Mouse (Mus musculus) lung, embryonic 16.5 days (tissue): ENCODE data around the gene Tifa. TPM values are rescaled to one million over a fixed set of nuclear protein-coding genes. Genes with fewer than 3 reads are reported as not detected.

ENCODE experiments used
- ATAC-seq: fragments of 200-750 bp; cut with Nextera tagmentation; 2 replicates; pipeline ENCODE4 v1.8.0; 2017; ENCODE audit warnings: low read depth, mild to moderate bottlenecking, moderate library complexity
- H3K27ac ChIP-seq: fragments of 300-500 bp; sonication (generic); 2 replicates; pipeline ENCODE4 v1.5.1; 2014; ENCODE audit warnings: mild to moderate bottlenecking, control low read depth, low read length
- H3K27me3 ChIP-seq: fragments of 300-500 bp; sonication (generic); 2 replicates; pipeline ENCODE4 v1.6.1; 2014; ENCODE audit warnings: low read depth, low read length, mixed read lengths; ENCODE audit not compliant: control insufficient read depth, insufficient read depth
- H3K36me3 ChIP-seq: fragments of 300-500 bp; sonication (generic); 2 replicates; pipeline ENCODE4 v1.6.1; 2014; ENCODE audit warnings: low read length; ENCODE audit not compliant: control insufficient read depth, insufficient read depth
- H3K4me1 ChIP-seq: fragments of 300-500 bp; sonication (generic); replicated peaks from 2 replicates; pipeline ENCODE4 v1.6.1; 2014; ENCODE audit warnings: low read length, mixed read lengths; ENCODE audit not compliant: control insufficient read depth, insufficient read depth
- H3K4me2 ChIP-seq: fragments of 300-500 bp; sonication (generic); 2 replicates; pipeline ENCODE4 v1.6.1; 2014; ENCODE audit warnings: low read depth, low read length, control low read depth
- H3K4me3 ChIP-seq: fragments of 300-500 bp; sonication (generic); 2 replicates; pipeline ENCODE4 v1.5.1; 2014; ENCODE audit warnings: mild to moderate bottlenecking, low read length, control low read depth
- H3K9ac ChIP-seq: fragments of 300-500 bp; sonication (generic); 2 replicates; pipeline ENCODE4 v1.6.1; 2014; ENCODE audit warnings: low read length, control low read depth
- H3K9me3 ChIP-seq: fragments of 300-500 bp; sonication (generic); 2 replicates; pipeline ENCODE4 v1.6.1; 2016; ENCODE audit warnings: low read length; ENCODE audit not compliant: control insufficient read depth
- WGBS: fragments of 180-500 bp; shearing (Covaris S2); extraction: QIAGEN DNeasy Blood & Tissue Kit; methylation state at CpG from one replicate; pipeline ENCODE4 v1.1.7; 2014; 5-methylcytosine and 5-hydroxymethylcytosine counted together
- polyA plus RNA-seq: library from polyadenylated mRNA; unstranded; fragments of >200 nt; fragmentation: Nextera tagmentation; extraction: Ambion mirVana; gene quantifications from 2 replicates; pipeline ENCODE4 v1.2.1, GENCODE M21; 2015

Gene Tifa
- polyA plus RNA-seq, 1 experiment from 2014 or later: 6.3 TPM

DNA sequence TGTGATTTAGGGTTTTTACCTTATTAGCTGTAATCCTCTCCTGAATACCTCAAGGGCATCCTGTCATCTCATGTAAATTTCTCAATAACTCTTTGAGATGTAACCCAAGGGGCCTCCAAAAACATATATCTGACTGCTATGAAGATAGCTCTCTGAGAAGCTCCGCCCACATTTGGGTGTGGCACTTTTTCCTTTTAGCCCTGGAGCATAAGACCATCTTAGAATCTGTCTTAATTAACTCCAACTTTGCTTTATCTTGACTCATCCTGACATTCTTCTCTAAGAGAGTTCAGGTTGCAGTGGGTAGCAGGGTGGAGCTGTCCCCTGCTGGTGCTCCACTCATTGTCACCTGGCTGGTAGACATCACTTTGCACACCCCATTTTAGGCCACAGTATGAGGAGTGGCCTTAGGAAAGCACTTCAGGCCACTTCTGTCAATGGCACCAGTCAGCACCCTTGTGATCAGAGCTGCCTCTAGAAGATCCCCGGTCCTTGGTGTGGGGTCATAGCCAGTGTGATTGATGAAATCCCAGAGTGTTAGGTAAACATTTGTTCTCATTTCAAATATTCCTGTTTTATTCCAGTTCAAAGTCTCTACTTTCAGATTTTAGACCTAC lies 53.8 kb downstream of the Tifa start:
- 0 out of 2 replicates have a peak overlapping the region, but pooled peaks have one; percentile 3 for H3K4me2 ChIP-seq
- no peak overlapping the region for H3K4me3 ChIP-seq
- H3K9me3 ChIP-seq: 0 out of 2 replicates have a peak, but pooled peaks cover 2% of the 10 kb centered on the region
- no peaks in the 10 kb centered on the region for H3K36me3 ChIP-seq
- 35% methylated on average over 2 of the region's 2 CpGs for WGBS
- peaks cover 6% of the 10 kb centered on the region; the same call in 1 of the 2 replicates for H3K4me1 ChIP-seq
- H3K9ac ChIP-seq: no peak overlapping the region
- peak; percentile 80 for ATAC-seq
- H3K27ac ChIP-seq: no peak overlapping the region
- no peaks in the 10 kb centered on the region for H3K27me3 ChIP-seq

GRCm38 (mm10) chr3:127843941-127844327 lies 54.3 kb downstream of the Tifa start:
- ATAC-seq: no peak

DNA sequence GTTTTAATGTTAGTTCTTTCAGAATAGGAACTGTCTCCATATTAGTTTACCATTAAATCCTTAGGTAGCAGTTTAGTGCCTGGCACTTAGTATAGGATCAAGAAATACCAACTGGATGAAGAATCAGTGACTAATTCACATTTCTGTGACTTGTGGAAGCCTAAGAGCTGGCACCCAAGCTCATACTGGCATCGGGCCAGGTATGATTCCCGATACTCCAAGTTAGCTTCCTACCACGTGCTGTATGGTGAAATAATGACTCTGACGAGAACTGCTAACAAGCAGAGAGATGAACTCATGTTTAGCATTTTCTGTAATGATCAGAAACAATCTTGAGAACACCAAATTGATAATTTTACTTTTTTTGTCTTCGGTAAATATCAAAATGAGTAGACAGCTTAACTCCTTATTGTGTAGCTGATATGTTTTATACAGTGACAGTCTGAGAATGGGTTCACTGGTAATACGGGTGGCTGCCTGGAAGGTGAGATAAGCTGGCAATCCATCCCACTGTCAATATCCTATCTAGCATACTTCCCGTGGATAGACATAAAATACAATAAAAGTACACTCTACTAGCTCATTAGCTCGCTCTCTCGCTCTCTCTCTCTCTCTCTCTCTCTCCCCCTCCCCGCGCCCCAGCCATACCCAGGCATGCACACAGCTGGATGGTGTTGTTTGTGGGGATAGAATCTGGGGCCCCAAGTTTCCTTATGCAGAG lies 58.6 kb downstream of the Tifa start:
- no peak overlapping the region for H3K9ac ChIP-seq
- no peak overlapping the region for H3K27ac ChIP-seq
- H3K4me3 ChIP-seq: no peak overlapping the region
- no peaks in the 10 kb centered on the region for H3K36me3 ChIP-seq
- ATAC-seq: no peak
- no peak overlapping the region for H3K4me2 ChIP-seq
- H3K27me3 ChIP-seq: no peaks in the 10 kb centered on the region
- WGBS: 66% methylated on average over 11 of the region's 11 CpGs
- 0 out of 2 replicates have a peak, but pooled peaks cover 2% of the 10 kb centered on the region for H3K9me3 ChIP-seq
- peaks cover 5% of the 10 kb centered on the region; the same call in 1 of the 2 replicates for H3K4me1 ChIP-seq

More at GRCm38 (mm10) chr3:127843941-127844327, 54.3 kb downstream of the Tifa start:
- no peak overlapping the region for H3K9ac ChIP-seq
- H3K4me1 ChIP-seq: peaks cover 6% of the 10 kb centered on the region; the same call in 1 of the 2 replicates
- 0 out of 2 replicates have a peak, but pooled peaks cover 2% of the 10 kb centered on the region for H3K9me3 ChIP-seq
- no peaks in the 10 kb centered on the region for H3K27me3 ChIP-seq
- no peak overlapping the region for H3K4me2 ChIP-seq
- H3K4me3 ChIP-seq: no peak overlapping the region
- WGBS: 25% methylated on average over 5 of the region's 5 CpGs
- H3K27ac ChIP-seq: no peak overlapping the region
- no peaks in the 10 kb centered on the region for H3K36me3 ChIP-seq

DNA sequence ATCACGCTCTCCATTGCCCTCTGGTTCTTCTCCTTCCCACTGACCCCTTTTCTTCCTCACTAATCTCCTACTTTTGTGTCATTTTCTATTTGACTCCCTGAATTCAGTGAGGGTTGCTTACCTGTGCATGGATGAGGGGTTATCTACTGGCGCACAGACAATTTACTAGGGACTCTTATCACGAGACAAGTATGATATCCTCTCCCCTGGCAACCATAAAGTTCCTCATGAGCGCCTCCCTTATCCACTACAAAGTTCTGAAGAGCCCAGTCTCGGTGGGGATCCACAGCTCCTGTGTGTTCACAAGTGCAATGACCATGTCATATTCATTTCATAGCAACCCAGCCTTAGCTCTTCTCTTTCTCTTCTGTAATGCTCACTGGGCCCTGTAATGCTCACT lies 60.3 kb downstream of the Tifa start:
- no peak overlapping the region for H3K27ac ChIP-seq
- H3K4me3 ChIP-seq: no peak overlapping the region
- H3K4me1 ChIP-seq: no peaks in the 10 kb centered on the region
- no peaks in the 10 kb centered on the region for H3K27me3 ChIP-seq
- H3K4me2 ChIP-seq: no peak overlapping the region
- H3K9ac ChIP-seq: no peak overlapping the region
- WGBS: 77% methylated on average over 5 of the region's 5 CpGs
- ATAC-seq: no peak
- no peaks in the 10 kb centered on the region for H3K36me3 ChIP-seq
- 0 out of 2 replicates have a peak, but pooled peaks cover 2% of the 10 kb centered on the region for H3K9me3 ChIP-seq

- 0 out of 2 replicates have a peak, but pooled peaks cover 2% of the 10 kb centered on the region for H3K9me3 ChIP-seq
- H3K27ac ChIP-seq: no peak overlapping the region
- H3K4me3 ChIP-seq: no peak overlapping the region
- H3K4me2 ChIP-seq: no peak overlapping the region
- no peak overlapping the region for H3K9ac ChIP-seq
- 62% methylated on average over 9 of the region's 9 CpGs for WGBS
- no peaks in the 10 kb centered on the region for H3K27me3 ChIP-seq
- H3K36me3 ChIP-seq: no peaks in the 10 kb centered on the region
- no peaks in the 10 kb centered on the region for H3K4me1 ChIP-seq
- no peak for ATAC-seq
Measured at GRCm38 (mm10) chr3:127850776-127851646, 61.4 kb downstream of the Tifa start.

- Histone ChIP-seq H3K4me2 (no peak overlapping the region), H3K4me1 (no peaks in the 10 kb centered on the region), H3K27ac (no peak overlapping the region), H3K27me3 (no peaks in the 10 kb centered on the region), H3K9ac (no peak overlapping the region), H3K36me3 (no peaks in the 10 kb centered on the region), H3K4me3 (no peak overlapping the region), H3K9me3 (no peaks in the 10 kb centered on the region)
- 69% methylated on average over 9 of the region's 9 CpGs for WGBS
- ATAC-seq: no peak
Measured at GRCm38 (mm10) chr3:127852722-127853121, 63.1 kb downstream of the Tifa start.

DNA sequence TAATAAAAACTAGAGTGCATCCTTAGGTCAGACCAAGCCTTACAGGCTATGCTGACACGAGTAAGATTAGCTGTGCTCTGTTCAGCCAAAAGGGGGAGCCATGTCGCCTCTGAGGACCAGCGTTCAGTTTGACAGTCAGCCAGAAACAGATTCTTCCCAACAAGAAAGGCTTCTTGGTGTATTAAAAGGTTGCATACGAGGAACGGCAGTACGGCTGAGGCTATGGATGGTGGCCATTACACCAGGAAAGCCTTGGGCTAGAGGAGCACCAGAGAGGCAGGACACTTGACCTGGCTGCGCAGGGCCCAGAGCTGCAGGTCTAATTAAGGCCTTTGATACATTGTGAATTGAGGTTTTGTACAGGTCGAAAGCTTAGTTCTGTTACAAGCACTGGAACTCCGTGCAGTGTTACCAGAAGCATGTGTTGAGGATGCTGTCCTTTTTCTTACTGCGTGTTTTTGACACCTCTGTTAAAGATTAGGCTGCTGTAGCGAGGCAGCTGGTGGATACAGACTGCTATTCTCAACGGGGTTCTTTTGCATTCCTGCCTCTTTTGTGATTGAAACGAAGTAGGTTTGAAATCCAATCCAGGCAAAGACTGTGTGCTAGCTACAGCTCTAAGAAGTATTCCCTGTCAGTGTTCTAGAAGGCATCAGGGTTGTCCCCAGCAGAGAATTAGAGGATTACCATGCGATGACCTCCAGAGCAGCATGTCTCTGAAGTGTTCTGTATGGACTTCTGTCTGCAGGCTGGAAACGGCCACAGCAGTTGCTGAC lies 64.0 kb downstream of the Tifa start:
- H3K9me3 ChIP-seq: no peaks in the 10 kb centered on the region
- no peak overlapping the region for H3K4me3 ChIP-seq
- no peak overlapping the region for H3K27ac ChIP-seq
- no peaks in the 10 kb centered on the region for H3K4me1 ChIP-seq
- 22% methylated on average over 15 of the region's 15 CpGs for WGBS
- H3K9ac ChIP-seq: no peak overlapping the region
- ATAC-seq: peak; percentile 75; the same call in 1 of the 2 replicates
- H3K36me3 ChIP-seq: no peaks in the 10 kb centered on the region
- H3K4me2 ChIP-seq: no peak overlapping the region
- no peaks in the 10 kb centered on the region for H3K27me3 ChIP-seq

DNA sequence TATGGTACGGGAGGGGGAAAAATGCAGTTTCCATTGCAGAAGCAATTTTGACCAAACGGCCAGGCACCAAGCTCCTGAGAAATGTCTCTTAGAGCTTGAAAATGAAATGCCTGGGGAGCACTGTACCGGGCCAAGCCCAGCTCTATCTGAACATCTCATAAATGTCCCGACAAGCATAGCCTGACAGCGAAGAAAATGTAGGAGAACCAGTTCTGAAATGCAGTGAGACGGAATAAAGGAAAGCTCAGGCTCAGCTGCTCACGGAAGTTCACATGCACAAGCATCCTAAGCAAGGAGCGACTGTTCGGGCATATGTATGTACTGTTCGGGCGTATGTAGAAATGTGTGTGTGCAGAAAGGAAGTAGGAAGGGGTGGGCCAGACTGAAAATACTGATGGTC lies 71.7 kb downstream of the Tifa start:
- Histone ChIP-seq H3K4me1 (0 out of 2 replicates have a peak, but pooled peaks cover under 1% of the 10 kb centered on the region), H3K36me3 (no peaks in the 10 kb centered on the region), H3K4me3 (no peak overlapping the region), H3K4me2 (no peak overlapping the region), H3K9ac (no peak overlapping the region), H3K9me3 (no peaks in the 10 kb centered on the region), H3K27me3 (no peaks in the 10 kb centered on the region), H3K27ac (no peak overlapping the region)
- ATAC-seq: no peak; the same call in 1 of the 2 replicates
- 71% methylated on average over 11 of the region's 11 CpGs for WGBS
